Mouse (Mus musculus): ENCODE measurements at regions not wholly inside any gene's neighbourhood (a gene's known extent, or its start where the extent isn't known, plus 50 kb on each side); places are given as distances from the start of the nearest gene placed in this dataset.

GRCm38 (mm10) chr1:35805546-35805945 is 262.7 kb upstream of the Hs6st1 start:
- TF ChIP-seq CTCF (IDR thresholded peaks at IDR 0.05; ENCODE audit: extremely low read depth, insufficient read depth, insufficient read length, insufficient replicate concordance) (no peak), POLR2A (IDR thresholded peaks at IDR 0.05; ENCODE audit: low read depth, low read length) (no peak)
